In genomic region chr5:86407191-86407590, GRCm38 (mm10) we compare ENCODE assay signal across 16 mouse cellular contexts. TPM values are rescaled to one million over a fixed set of nuclear protein-coding genes. Genes with fewer than 3 reads are reported as not detected.
"Had no signal": no experiment of that assay in that cellular context is flagged by ENCODE, and none has a peak within 500 bp of the region (broad histone marks: within the 10 kb centered on the region; RNA-seq: fewer than 3 reads in every experiment).

No protein-coding gene starts in this region.

- DNase-seq: liver, postnatal 0 days; lung, adult 2 months; lung, postnatal 4 days; midbrain, embryonic 14.5 days; retina, postnatal 1 day; right cerebral cortex, adult 18-20 months; right cerebral cortex, postnatal 25 days; right cerebral cortex, postnatal 4 days; spleen, adult 18-20 months; thymus, adult 2 months; thymus, postnatal 25 days; thymus, postnatal 4 days had no signal

- ATAC-seq: liver, postnatal 0 days; lung, postnatal 0 days; midbrain, embryonic 16.5 days had no signal

RNA-seq across cellular contexts. Expression of gene Tmprss11d, which starts 34.0 kb away (rescaled TPM):
- total RNA-seq: megakaryocyte, adult 5-6 weeks; megakaryocyte-erythroid progenitor cell, adult 5-6 weeks had no signal
